10 mouse cellular contexts compared by ENCODE assay signal in the genomic region with DNA sequence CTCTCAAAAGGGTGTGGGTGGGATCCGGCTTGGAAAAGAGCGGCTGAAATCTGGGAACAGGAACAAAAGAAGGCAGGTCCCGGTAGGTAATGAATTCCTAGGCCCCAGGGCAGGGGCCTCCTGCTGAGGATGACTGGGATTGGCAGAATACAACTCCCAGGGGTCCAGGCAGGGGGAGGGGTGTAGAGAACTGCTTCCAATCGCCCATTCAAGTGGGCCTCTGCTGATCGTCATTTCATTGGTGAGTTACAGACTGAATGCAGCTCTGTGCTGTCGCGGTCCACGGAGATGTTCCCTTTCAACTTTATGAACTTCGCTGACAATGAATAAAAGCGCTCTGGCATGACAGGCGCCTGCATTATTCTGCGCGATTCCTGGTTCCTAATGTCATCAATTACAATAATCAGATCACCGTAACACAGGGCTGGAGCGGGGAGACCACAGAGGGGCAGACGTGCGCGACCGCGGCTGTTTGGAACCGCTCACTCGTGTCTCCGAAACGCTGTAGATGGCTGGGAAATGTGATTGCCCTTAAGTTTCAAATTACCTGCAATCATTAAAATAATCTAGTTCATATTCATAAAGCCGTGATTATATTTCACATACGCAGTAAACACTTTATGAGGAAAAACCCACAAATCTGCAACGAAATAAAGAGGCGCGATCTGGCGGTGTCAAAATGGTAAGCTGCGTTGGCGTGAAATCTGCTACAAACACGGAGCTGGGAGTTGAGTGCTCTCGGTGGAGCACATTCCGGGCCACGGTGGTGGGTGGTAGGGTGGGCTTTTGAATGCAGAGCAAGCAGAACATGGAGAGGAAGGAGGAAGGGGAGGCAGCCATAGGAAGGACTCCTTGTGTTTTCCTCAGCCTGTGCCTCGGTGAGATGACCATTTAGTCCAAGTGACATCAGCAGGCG.
DNase-seq lines count a peak whose midpoint lies in the region; ATAC-seq and TF ChIP-seq lines count a peak whose summit lies in the region.
"Had no signal": no experiment of that assay in that cellular context is flagged by ENCODE, and none has a peak within 500 bp of the region (broad histone marks: within the 10 kb centered on the region; RNA-seq: fewer than 3 reads in every experiment).

No protein-coding gene starts in this region.

- peak overlapping the region; percentile 28 for H3K9ac ChIP-seq in heart, embryonic 14.5 days (ENCODE audit: low read length)
- no peak overlapping the region for H3K9ac ChIP-seq in forebrain, postnatal 0 days
- peak overlapping the region; percentile 38 for H3K9ac ChIP-seq in midbrain, embryonic 14.5 days (replicated peaks; ENCODE audit: low read length)

- TF ChIP-seq CTCF in forebrain, postnatal 0 days (IDR thresholded peaks at IDR 0.05; ENCODE audit: low read depth) = no peak

- no peaks in the 10 kb centered on the region for H3K36me3 ChIP-seq in heart, embryonic 14.5 days (ENCODE audit: control insufficient read depth, insufficient read depth, low read length)
- no peaks in the 10 kb centered on the region for H3K36me3 ChIP-seq in forebrain, postnatal 0 days (ENCODE audit: insufficient read depth)
- no peaks in the 10 kb centered on the region for H3K36me3 ChIP-seq in midbrain, embryonic 14.5 days (ENCODE audit: control insufficient read depth, insufficient read depth, low read length)

- DNase-seq in heart, postnatal 25 days (ENCODE audit: low spot score) = no peak
- peak; percentile 99 for DNase-seq in ZHBTc4 (ENCODE audit: low read depth, low spot score)
- no peak for DNase-seq in forebrain, postnatal 0 days
- peak; percentile 86 for DNase-seq in midbrain, embryonic 14.5 days
- DNase-seq in right cerebral cortex, adult 18-20 months = no peak
- no peak for DNase-seq in left cerebral cortex, adult 11 months (ENCODE audit: low spot score)
- no peak for DNase-seq in cerebellum, adult 9-11 months
- DNase-seq: gastrocnemius, postnatal 10 days had no signal

- intact Hi-C loops in heart, postnatal 25 days (cut with DNase I) = no loop called here

- no peaks in the 10 kb centered on the region for H3K9me3 ChIP-seq in heart, embryonic 14.5 days (ENCODE audit: control insufficient read depth, low read length)
- no peaks in the 10 kb centered on the region for H3K9me3 ChIP-seq in forebrain, postnatal 0 days (ENCODE audit: low read length)
- no peaks in the 10 kb centered on the region for H3K9me3 ChIP-seq in midbrain, embryonic 14.5 days (ENCODE audit: control insufficient read depth, low read length)

- H3K27me3 ChIP-seq in heart, embryonic 14.5 days (ENCODE audit: control insufficient read depth, insufficient read depth, low read length) = peaks cover 18% of the 10 kb centered on the region
- H3K27me3 ChIP-seq in forebrain, postnatal 0 days (ENCODE audit: insufficient read depth, low read length) = peaks cover 28% of the 10 kb centered on the region
- H3K27me3 ChIP-seq in midbrain, embryonic 14.5 days (ENCODE audit: control insufficient read depth, insufficient read depth, low read length) = peaks cover 10% of the 10 kb centered on the region; the same call in 1 of the 2 replicates

- peak overlapping the region; percentile 21 to 27 for H3K4me3 ChIP-seq in heart, embryonic 14.5 days (ENCODE audit: control insufficient read depth in 1 of 2, insufficient read depth in 1 of 2, low read depth in 1 of 2, low read length in 2 of 2)
- peak overlapping the region; percentile 21 for H3K4me3 ChIP-seq in forebrain, postnatal 0 days (ENCODE audit: low read depth, low read length)
- H3K4me3 ChIP-seq in midbrain, embryonic 14.5 days (replicated peaks; ENCODE audit: low read depth, low read length) = peak overlapping the region; percentile 25
- H3K4me3 ChIP-seq: myocyte had no signal

- no peak overlapping the region for H3K27ac ChIP-seq in heart, embryonic 14.5 days (replicated peaks in 1 of 2; ENCODE audit: control insufficient read depth in 1 of 2, insufficient read depth in 1 of 2, low read depth in 2 of 2, low read length in 2 of 2)
- H3K27ac ChIP-seq in forebrain, postnatal 0 days (ENCODE audit: low read depth, low read length) = no peak overlapping the region
- peak overlapping the region; percentile 46; the same call in 1 of the 2 replicates for H3K27ac ChIP-seq in midbrain, embryonic 14.5 days (replicated peaks; ENCODE audit: low read depth, low read length)

- H3K4me1 ChIP-seq in heart, embryonic 14.5 days (ENCODE audit: control insufficient read depth in 2 of 2, insufficient read depth in 2 of 2, low read length in 2 of 2) = peaks cover 5 to 6% of the 10 kb centered on the region in 2 experiments; a peak in 1 of 4 replicates
- no peaks in the 10 kb centered on the region for H3K4me1 ChIP-seq in forebrain, postnatal 0 days (ENCODE audit: insufficient read depth)
- peaks cover 21% of the 10 kb centered on the region for H3K4me1 ChIP-seq in midbrain, embryonic 14.5 days (ENCODE audit: control insufficient read depth, insufficient read depth, low read length)

- peak overlapping the region; percentile 60 for H3K4me2 ChIP-seq in heart, embryonic 14.5 days (ENCODE audit: low read length)
- H3K4me2 ChIP-seq in forebrain, postnatal 0 days (ENCODE audit: low read depth) = peak overlapping the region; percentile 38
- peak overlapping the region; percentile 59 for H3K4me2 ChIP-seq in midbrain, embryonic 14.5 days (ENCODE audit: low read length)

- 9% methylated on average over 38 of the region's 38 CpGs for WGBS in heart, embryonic 14.5 days
- 4% methylated on average over 38 of the region's 38 CpGs for WGBS in forebrain, postnatal 0 days
- WGBS in midbrain, embryonic 14.5 days = 3% methylated on average over 38 of the region's 38 CpGs

- no peak for ATAC-seq in heart, embryonic 14.5 days (ENCODE audit: insufficient number of reproducible peaks, insufficient read depth, low FRiP score, low read depth)
- no peak for ATAC-seq in forebrain, postnatal 0 days
- peak; percentile 62; the same call in 1 of the 2 replicates for ATAC-seq in midbrain, embryonic 14.5 days (ENCODE audit: low FRiP score, low TSS enrichment)

Comparison
In these comparisons a context has a peak if more than half of its experiments do, and no peak if none do; other contexts are left out.
1. DNase-seq: peak in ZHBTc4 (single experiment) and midbrain, embryonic 14.5 days (single experiment); none in heart, postnatal 25 days (single experiment), forebrain, postnatal 0 days (single experiment), right cerebral cortex, adult 18-20 months (single experiment), left cerebral cortex, adult 11 months (single experiment) and cerebellum, adult 9-11 months (single experiment).
2. Peak in every context shown above with its lines, with median percentiles within 50 percentile points of each other: H3K4me2 ChIP-seq and H3K4me3 ChIP-seq.